Mouse (Mus musculus) liver, adult 2 months (tissue): ENCODE results near the gene Dennd6a. TPM values are rescaled to one million over a fixed set of nuclear protein-coding genes. Genes with fewer than 3 reads are reported as not detected.

Source experiments
- DNase-seq: peaks from one replicate; pipeline ENCODE4 v3.0.0-alpha.2; 2011; ENCODE audit warnings: low read depth, low spot score; ENCODE audit errors: extremely low read depth
- H3K27ac ChIP-seq: fragments of 200-500 bp; replicated peaks from 2 replicates; pipeline ENCODE4 v1.5.1; 2012; ENCODE audit warnings: low read depth, mild to moderate bottlenecking, control low read depth, inconsistent platforms, low read length; ENCODE audit not compliant: insufficient read depth
- H3K27me3 ChIP-seq: fragments of 200-500 bp; 2 replicates; pipeline ENCODE4 v1.6.1; 2012; ENCODE audit warnings: mild to moderate bottlenecking, moderate library complexity, low read length, inconsistent platforms; ENCODE audit not compliant: control insufficient read depth, insufficient read depth
- H3K36me3 ChIP-seq: fragments of 200-500 bp; 2 replicates; pipeline ENCODE4 v1.6.1; 2012; ENCODE audit warnings: low read length, inconsistent platforms; ENCODE audit not compliant: control insufficient read depth, insufficient read depth
- H3K4me1 ChIP-seq: fragments of 200-500 bp; 2 replicates; pipeline ENCODE4 v1.6.1; 2011; ENCODE audit warnings: low read length; ENCODE audit not compliant: control insufficient read depth, insufficient read depth
- H3K4me3 ChIP-seq: fragments of 200-500 bp; 2 replicates; pipeline ENCODE4 v1.5.1; 2011; ENCODE audit warnings: low read depth, mild to moderate bottlenecking, control low read depth, low read length, moderate library complexity; ENCODE audit not compliant: insufficient read depth
- H3K79me2 ChIP-seq: fragments of 200-500 bp; 2 replicates; pipeline ENCODE4 v1.6.1; 2012; ENCODE audit warnings: inconsistent platforms, mild to moderate bottlenecking, low read length, moderate library complexity; ENCODE audit not compliant: control insufficient read depth, insufficient read depth
- H3K9ac ChIP-seq: fragments of 200-500 bp; 2 replicates; pipeline ENCODE4 v1.6.1; 2012; ENCODE audit warnings: low read depth, mild to moderate bottlenecking, control low read depth, inconsistent platforms, low read length
- CTCF ChIP-seq: fragments of 200-500 bp; IDR thresholded peaks from 2 replicates; pipeline ENCODE4 v1.5.1; 2011; ENCODE audit warnings: low read depth, low read length, control low read depth
- POLR2A ChIP-seq: fragments of 200-500 bp; IDR thresholded peaks from 2 replicates; pipeline ENCODE4 v1.6.1; 2011; ENCODE audit warnings: low read length, control low read depth; ENCODE audit not compliant: insufficient read depth; ENCODE audit errors: extremely low read depth
- WGBS: fragments of 180-500 bp; shearing (Covaris S2); methylation state at CpG from one replicate; pipeline ENCODE4 v1.1.7; 2018; 5-methylcytosine and 5-hydroxymethylcytosine counted together
- polyA plus RNA-seq: library from polyadenylated mRNA; depleted of rRNA; stranded (reverse); fragments of >200 nt; gene quantifications from 2 replicates; pipeline ENCODE4 v1.2.3, GENCODE M21; 2012
- total RNA-seq: library from RNA; depleted of rRNA; stranded (reverse); fragments of >200 nt; gene quantifications from 2 replicates; pipeline ENCODE4 v1.2.3, GENCODE M21; 2014

Dennd6a gene
- total and polyA plus RNA-seq, 2 experiments = 6.2 to 18.5 TPM

- peaks cover 34% of the 10 kb centered on the region for H3K36me3 ChIP-seq
- H3K4me3 ChIP-seq = no peak overlapping the region
- H3K27ac ChIP-seq = no peak overlapping the region
- no peak overlapping the region for H3K9ac ChIP-seq
- TF ChIP-seq POLR2A (no peak), CTCF (no peak)
- H3K79me2 ChIP-seq = no peaks in the 10 kb centered on the region
- no peaks in the 10 kb centered on the region for H3K4me1 ChIP-seq
- no peak for DNase-seq
- no peaks in the 10 kb centered on the region for H3K27me3 ChIP-seq
- 97% methylated on average over 1 of the region's 1 CpGs for WGBS
These were observed 86.6 kb downstream of the Dennd6a start for GRCm38 (mm10) chr14:26660233-26660632.

- Histone ChIP-seq H3K27me3 (no peaks in the 10 kb centered on the region), H3K4me1 (0 out of 2 replicates have a peak, but pooled peaks cover 2% of the 10 kb centered on the region), H3K4me3 (no peak overlapping the region), H3K27ac (no peak overlapping the region), H3K36me3 (peaks cover 32% of the 10 kb centered on the region), H3K9ac (no peak overlapping the region), H3K79me2 (peaks cover 3% of the 10 kb centered on the region; the same call in 1 of the 2 replicates)
- no peak for DNase-seq
- WGBS = 68% methylated on average over 3 of the region's 3 CpGs
- no peak for TF ChIP-seq CTCF
- no peak for TF ChIP-seq POLR2A
These were observed 88.4 kb downstream of the Dennd6a start for GRCm38 (mm10) chr14:26662016-26662415.

GRCm38 (mm10) chr14:26662488-26662887 is 88.8 kb downstream of the Dennd6a start:
- TF ChIP-seq POLR2A (no peak), CTCF (no peak)
- H3K36me3 ChIP-seq = peaks cover 28% of the 10 kb centered on the region

GRCm38 (mm10) chr14:26663851-26664250 is 90.2 kb downstream of the Dennd6a start:
- DNase-seq = no peak
- peaks cover 3% of the 10 kb centered on the region; the same call in 1 of the 2 replicates for H3K79me2 ChIP-seq
- no peak overlapping the region for H3K9ac ChIP-seq
- H3K4me3 ChIP-seq = no peak overlapping the region
- H3K36me3 ChIP-seq = peaks cover 23% of the 10 kb centered on the region
- H3K27me3 ChIP-seq = no peaks in the 10 kb centered on the region
- WGBS = 97% methylated on average over 2 of the region's 2 CpGs
- H3K4me1 ChIP-seq = peaks cover 9% of the 10 kb centered on the region; the same call in 1 of the 2 replicates
- TF ChIP-seq CTCF (no peak), POLR2A (no peak)
- no peak overlapping the region for H3K27ac ChIP-seq

More at GRCm38 (mm10) chr14:26662488-26662887, 88.8 kb downstream of the Dennd6a start:
- no peaks in the 10 kb centered on the region for H3K27me3 ChIP-seq
- H3K79me2 ChIP-seq = peaks cover 3% of the 10 kb centered on the region; the same call in 1 of the 2 replicates
- no peak overlapping the region for H3K27ac ChIP-seq
- H3K4me1 ChIP-seq = 0 out of 2 replicates have a peak, but pooled peaks cover 2% of the 10 kb centered on the region
- no peak overlapping the region for H3K4me3 ChIP-seq
- no peak for DNase-seq
- H3K9ac ChIP-seq = no peak overlapping the region
- 78% methylated on average over 2 of the region's 2 CpGs for WGBS

- peak overlapping the region; percentile 86 for H3K9ac ChIP-seq
- peaks cover 11% of the 10 kb centered on the region for H3K4me1 ChIP-seq
- 16% methylated on average over 6 of the region's 6 CpGs for WGBS
These were observed 94.3 kb downstream of the Dennd6a start for GRCm38 (mm10) chr14:26667991-26668370.

More at GRCm38 (mm10) chr14:26667991-26668370, 94.3 kb downstream of the Dennd6a start:
- H3K79me2 ChIP-seq = peaks cover 5% of the 10 kb centered on the region; the same call in 1 of the 2 replicates
- peaks cover 18% of the 10 kb centered on the region for H3K36me3 ChIP-seq
- no peak for TF ChIP-seq POLR2A
- no peak for TF ChIP-seq CTCF
- H3K27me3 ChIP-seq = no peaks in the 10 kb centered on the region
- no peak for DNase-seq
- peak overlapping the region; percentile 97 for H3K4me3 ChIP-seq
- H3K27ac ChIP-seq = no peak overlapping the region
